Mouse (Mus musculus): ENCODE results near the gene Tas1r1. TPM values are rescaled to one million over a fixed set of nuclear protein-coding genes. Genes with fewer than 3 reads are reported as not detected.

Gene Tas1r1
- polyA plus RNA-seq, 1 experiment from 2014 or later: 0.12 TPM

DNA sequence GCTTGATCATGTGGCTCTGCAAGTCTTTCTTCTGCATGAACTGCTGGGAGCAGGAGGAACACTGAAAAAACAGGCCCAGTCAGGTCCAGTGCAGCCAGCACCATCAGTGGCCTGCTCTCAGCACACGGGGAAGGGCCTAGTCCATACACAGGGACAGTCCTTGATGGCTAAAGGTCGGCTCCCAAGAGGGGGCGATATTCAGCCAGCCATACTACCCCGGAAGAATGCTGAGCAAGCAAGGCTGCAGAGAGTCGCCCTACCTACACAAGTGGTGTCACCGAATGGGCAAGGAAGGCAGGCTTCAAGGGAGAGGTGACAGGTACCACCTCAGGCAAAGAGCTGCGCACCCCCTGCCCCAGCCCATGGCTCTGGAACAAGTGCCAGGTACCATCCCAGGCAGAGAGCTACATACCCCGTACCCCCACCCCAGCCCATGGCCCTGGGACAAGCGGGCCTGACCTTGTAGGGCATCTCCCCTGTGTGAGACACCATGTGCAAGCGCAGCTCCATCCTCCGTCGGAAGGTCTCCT, 16.7 kb downstream of the Tas1r1 start:
- H3K4me2 ChIP-seq: no peak overlapping the region
- H3K9me3 ChIP-seq (replicated peaks): no peaks in the 10 kb centered on the region
- 73% methylated on average over 12 of the region's 12 CpGs for WGBS (ENCODE audit: insufficient replicate concordance)
- H3K9ac ChIP-seq: no peak overlapping the region
- peaks cover 35% of the 10 kb centered on the region for H3K4me1 ChIP-seq
- H3K36me3 ChIP-seq: peaks cover 95% of the 10 kb centered on the region
- no peaks in the 10 kb centered on the region for H3K27me3 ChIP-seq (replicated peaks)
- no peak overlapping the region for H3K27ac ChIP-seq
- no peak for ATAC-seq
- no peak overlapping the region for H3K4me3 ChIP-seq

DNA sequence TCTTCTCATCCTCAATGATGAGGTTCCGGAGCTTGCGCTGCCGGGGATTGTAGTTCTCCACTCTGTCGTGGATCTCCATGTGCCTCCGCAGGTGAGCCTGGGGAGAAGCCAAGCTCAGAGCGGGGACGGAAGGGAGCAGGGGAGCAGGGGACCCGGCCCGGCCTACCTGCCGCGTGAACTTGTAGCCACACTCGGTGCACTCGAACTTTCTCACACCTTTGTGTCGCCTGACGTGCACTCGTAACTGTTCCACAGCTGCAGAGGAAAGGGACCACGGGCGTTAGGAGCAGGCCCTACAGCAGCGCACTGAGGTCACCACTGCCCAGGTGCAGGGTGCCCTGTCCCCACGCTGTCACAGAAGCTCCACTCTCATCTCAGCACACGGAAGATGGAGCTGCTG, 18.3 kb downstream of the Tas1r1 start:
- Histone ChIP-seq H3K4me2 (no peak overlapping the region), H3K4me1 (peaks cover 19% of the 10 kb centered on the region), H3K9me3 (replicated peaks) (no peaks in the 10 kb centered on the region), H3K4me3 (no peak overlapping the region), H3K9ac (no peak overlapping the region), H3K36me3 (peaks cover 99% of the 10 kb centered on the region), H3K27me3 (replicated peaks) (no peaks in the 10 kb centered on the region), H3K27ac (no peak overlapping the region)
- 87% methylated on average over 21 of the region's 21 CpGs for WGBS (ENCODE audit: insufficient replicate concordance)
- no peak for ATAC-seq

DNA sequence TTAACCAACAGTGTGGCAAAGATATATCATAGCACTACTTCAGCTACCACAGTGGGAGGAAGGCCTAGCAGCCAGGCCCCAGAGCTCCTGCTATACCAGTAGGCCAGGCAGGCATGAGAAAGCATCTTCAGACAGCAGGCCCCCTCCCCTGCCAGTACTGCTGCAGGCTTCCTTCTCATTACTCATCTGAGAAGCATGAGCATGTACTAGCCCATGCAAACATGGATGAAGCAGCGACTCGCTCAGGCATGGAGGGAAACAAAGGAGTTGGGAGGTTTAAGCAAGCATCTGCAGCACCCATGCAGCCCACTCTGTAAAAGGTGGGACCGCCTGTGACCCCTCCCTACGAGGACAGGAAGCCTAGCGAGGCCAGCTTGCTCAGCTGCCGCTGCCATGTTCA, 19.3 kb downstream of the Tas1r1 start:
- Histone ChIP-seq H3K27ac (no peak overlapping the region), H3K9ac (no peak overlapping the region), H3K36me3 (peaks cover 99% of the 10 kb centered on the region), H3K4me2 (no peak overlapping the region), H3K27me3 (replicated peaks) (no peaks in the 10 kb centered on the region), H3K4me1 (peaks cover 10% of the 10 kb centered on the region), H3K4me3 (no peak overlapping the region), H3K9me3 (replicated peaks) (no peaks in the 10 kb centered on the region)
- ATAC-seq: no peak
- 72% methylated on average over 6 of the region's 6 CpGs for WGBS (ENCODE audit: insufficient replicate concordance)

DNA sequence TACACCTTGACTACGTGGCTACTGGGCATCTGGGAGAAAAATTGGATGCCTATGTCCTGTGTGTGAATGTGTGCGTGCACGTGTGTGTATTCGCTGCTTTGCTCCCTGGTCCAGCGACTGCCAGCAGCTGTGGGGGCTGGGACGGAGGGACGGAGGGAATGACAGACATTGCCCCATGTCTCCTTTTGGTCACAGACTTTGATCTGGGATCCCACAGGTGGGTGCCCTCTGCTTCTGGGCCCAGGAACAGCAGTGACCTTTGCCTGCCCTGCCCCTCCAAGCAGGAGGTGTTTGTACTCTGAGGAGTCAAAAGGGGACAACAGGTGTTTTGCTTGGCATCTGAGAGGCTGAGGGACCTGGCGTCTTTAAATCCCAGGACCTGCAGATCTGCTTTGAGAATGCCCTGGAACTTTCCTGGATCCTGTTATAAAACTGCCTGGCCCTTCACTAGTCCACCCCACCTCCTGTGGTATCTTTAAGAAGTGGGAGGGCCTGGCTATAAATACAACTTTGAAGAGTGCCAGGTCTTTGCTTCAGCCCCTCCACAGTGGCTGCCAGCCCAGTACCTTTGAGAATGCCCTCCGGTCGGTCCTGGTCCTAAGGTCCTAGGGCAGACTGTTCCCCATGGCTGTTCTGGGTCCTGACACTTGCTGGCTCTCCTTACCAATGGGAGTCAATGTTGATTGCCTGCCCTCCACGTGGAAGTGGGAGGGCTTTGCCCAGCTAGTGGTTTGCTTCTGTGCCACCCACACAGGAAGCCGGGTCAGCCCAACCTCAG, 25.1 kb downstream of the Tas1r1 start:
- Histone ChIP-seq H3K27me3 (replicated peaks) (peaks cover 1% of the 10 kb centered on the region; the same call in 1 of the 2 replicates), H3K27ac (no peak overlapping the region), H3K4me1 (peaks cover 54% of the 10 kb centered on the region), H3K9me3 (replicated peaks) (no peaks in the 10 kb centered on the region), H3K36me3 (peaks cover 67% of the 10 kb centered on the region), H3K9ac (no peak overlapping the region), H3K4me2 (no peak overlapping the region), H3K4me3 (no peak overlapping the region)
- 74% methylated on average over 12 of the region's 12 CpGs for WGBS (ENCODE audit: insufficient replicate concordance)
- no peak for ATAC-seq

DNA sequence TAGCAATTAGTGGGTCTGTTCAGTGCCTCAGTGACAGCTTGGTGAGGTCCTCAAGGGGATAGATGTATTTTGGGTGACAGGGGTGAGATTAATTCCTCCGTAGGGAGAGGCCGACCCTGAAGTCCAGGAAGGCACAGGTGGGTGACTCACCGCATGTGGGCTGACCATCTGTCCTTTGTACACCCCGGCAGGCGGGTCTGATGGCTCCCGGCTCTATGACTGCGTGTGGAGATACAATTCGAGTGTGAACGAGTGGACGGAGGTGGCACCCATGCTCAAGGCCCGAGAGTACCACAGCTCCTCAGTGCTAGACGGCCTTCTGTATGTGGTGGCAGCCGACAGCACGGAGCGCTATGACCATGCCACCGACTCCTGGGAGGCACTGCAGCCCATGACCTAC, 26.3 kb downstream of the Tas1r1 start:
- 87% methylated on average over 16 of the region's 16 CpGs for WGBS (ENCODE audit: insufficient replicate concordance)
- Histone ChIP-seq H3K36me3 (peaks cover 58% of the 10 kb centered on the region), H3K4me2 (0 out of 2 replicates have a peak overlapping the region, but pooled peaks have one; percentile 100), H3K27me3 (replicated peaks) (peaks cover 12% of the 10 kb centered on the region), H3K4me3 (no peak overlapping the region), H3K4me1 (peaks cover 66% of the 10 kb centered on the region), H3K27ac (no peak overlapping the region), H3K9ac (no peak overlapping the region), H3K9me3 (replicated peaks) (no peaks in the 10 kb centered on the region)
- ATAC-seq: no peak

DNA sequence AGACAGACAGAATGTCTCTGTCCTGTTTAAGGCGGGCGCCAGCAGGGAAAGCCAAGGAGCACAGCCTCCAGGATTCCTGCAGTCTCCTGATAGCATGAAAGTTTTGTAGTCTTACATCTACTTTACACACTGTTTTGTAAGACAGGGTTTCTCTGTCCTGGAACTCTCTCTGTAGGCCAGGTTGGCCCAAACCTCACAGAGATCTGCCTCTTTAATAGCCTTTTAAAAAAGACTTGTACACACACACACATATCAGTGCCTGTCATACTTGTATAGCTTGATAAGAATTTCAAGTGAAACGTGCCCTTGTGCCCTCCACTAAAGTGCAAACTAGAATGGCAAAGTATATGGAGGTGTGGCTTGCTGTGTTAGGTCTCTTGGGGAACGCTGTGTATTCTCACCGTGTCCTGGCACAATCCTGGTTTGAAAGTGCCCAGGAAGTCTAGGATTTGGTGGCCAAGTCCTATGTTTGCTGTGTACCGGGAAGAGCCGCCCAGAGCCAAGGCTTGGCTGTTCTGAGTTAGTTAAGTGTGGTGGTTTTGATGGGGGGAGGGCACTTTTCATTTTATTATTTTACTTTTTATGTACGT, 27.1 kb downstream of the Tas1r1 start:
- H3K9me3 ChIP-seq (replicated peaks): no peaks in the 10 kb centered on the region
- peak overlapping the region; percentile 83 for H3K9ac ChIP-seq
- peak overlapping the region; percentile 91 for H3K4me3 ChIP-seq
- peaks cover 17% of the 10 kb centered on the region for H3K27me3 ChIP-seq (replicated peaks)
- 59% methylated on average over 8 of the region's 8 CpGs for WGBS (ENCODE audit: insufficient replicate concordance)
- H3K36me3 ChIP-seq: peaks cover 49% of the 10 kb centered on the region
- no peak for ATAC-seq
- peaks cover 67% of the 10 kb centered on the region for H3K4me1 ChIP-seq
- peak overlapping the region; percentile 87 for H3K27ac ChIP-seq
- H3K4me2 ChIP-seq: peak overlapping the region; percentile 100

DNA sequence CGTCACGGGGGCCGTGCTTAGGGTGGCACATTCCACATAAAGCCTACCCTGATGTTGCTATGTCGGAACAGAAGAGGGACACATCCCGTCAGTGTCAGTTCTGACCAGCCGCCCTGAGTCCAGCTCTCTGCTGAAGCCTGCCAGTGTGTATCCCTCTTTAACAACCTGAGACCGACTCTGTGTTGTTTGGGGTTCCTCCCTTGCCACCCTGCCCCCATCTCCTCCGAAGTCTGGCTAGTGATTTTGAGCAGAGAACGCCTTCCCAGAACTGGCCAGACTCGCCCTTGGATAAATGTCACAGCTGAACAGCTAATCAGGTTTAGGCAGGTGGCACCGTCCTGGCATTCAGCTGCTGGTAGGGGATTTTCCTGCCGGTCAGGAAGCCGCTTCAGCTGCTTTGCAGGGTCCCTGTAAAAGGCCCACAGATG, 27.6 kb downstream of the Tas1r1 start:
- Histone ChIP-seq H3K9ac (peak overlapping the region; percentile 83), H3K27me3 (replicated peaks) (peaks cover 17% of the 10 kb centered on the region), H3K9me3 (replicated peaks) (no peaks in the 10 kb centered on the region), H3K36me3 (peaks cover 44% of the 10 kb centered on the region), H3K4me3 (peak overlapping the region; percentile 91), H3K4me1 (peaks cover 68% of the 10 kb centered on the region), H3K27ac (peak overlapping the region; percentile 87), H3K4me2 (peak overlapping the region; percentile 100)
- 9% methylated on average over 13 of the region's 13 CpGs for WGBS (ENCODE audit: insufficient replicate concordance)
- ATAC-seq: peak; percentile 22

DNA sequence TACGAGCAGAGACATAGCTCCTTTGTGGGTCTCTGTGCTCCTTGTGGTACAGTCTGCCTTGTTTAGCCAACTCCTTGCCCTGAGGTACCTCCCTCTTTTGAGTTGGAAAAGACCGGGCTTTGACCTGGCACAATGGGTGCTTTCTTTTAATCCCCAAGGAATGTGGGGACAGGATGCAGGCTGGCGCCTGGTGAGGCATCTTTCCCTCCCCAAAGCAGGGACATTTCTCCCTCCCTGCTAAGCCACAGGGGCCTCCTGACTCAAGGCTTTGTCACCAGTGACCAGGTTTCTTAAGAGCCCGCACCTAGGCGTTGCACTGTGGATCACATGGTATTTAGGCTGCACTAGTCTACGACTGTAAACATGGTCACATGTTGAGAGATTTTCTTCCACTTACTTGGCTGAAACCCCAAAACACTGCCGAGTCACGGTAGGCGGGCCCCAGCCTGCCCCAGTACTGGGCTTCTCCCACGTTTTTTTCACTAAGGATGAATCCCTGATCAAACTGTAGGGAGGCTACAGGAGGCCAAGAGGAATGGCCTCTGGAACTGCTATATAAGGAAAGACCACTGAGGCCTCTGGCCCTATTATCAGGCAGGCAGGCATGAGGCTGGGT, 28.2 kb downstream of the Tas1r1 start:
- peak overlapping the region; percentile 100 for H3K4me2 ChIP-seq
- H3K27me3 ChIP-seq (replicated peaks): peaks cover 17% of the 10 kb centered on the region
- ATAC-seq: peak; percentile 70
- H3K27ac ChIP-seq: peak overlapping the region; percentile 87
- H3K9me3 ChIP-seq (replicated peaks): no peaks in the 10 kb centered on the region
- under 1% methylated on average over 10 of the region's 10 CpGs for WGBS (ENCODE audit: insufficient replicate concordance)
- peaks cover 38% of the 10 kb centered on the region for H3K36me3 ChIP-seq
- peaks cover 73% of the 10 kb centered on the region for H3K4me1 ChIP-seq
- H3K4me3 ChIP-seq: peak overlapping the region; percentile 91
- H3K9ac ChIP-seq: peak overlapping the region; percentile 83

DNA sequence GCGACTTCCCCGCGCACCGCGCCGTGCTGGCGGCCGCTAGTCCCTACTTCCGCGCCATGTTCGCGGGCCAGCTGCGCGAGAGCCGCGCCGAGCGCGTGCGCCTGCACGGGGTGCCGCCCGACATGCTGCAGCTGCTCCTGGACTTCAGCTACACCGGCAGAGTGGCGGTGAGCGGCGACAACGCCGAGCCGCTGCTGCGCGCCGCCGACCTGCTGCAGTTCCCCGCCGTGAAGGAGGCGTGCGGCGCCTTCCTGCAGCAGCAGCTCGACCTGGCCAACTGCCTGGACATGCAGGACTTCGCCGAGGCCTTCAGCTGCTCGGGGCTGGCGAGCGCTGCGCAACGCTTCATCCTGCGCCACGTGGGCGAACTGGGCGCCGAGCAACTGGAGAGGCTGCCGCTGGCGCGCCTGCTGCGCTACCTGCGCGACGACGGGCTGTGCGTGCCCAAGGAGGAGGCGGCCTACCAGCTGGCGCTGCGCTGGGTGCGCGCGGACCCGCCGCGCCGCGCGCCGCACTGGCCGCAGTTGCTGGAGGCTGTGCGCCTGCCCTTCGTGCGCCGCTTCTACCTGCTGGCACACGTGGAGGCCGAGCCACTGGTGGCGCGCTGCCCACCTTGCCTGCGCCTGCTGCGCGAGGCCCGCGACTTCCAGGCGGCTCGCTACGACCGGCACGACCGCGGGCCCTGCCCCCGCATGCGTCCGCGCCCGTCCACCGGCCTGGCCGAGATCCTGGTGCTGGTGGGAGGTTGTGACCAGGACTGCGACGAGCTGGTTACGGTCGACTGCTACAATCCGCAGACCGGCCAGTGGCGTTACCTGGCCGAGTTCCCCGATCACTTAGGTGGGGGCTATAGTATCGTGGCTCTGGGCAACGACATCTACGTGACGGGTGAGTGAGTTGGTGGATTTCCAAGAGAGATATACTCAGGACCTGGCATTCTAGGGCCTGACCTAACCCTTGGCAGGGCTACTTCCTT, 29.0 kb downstream of the Tas1r1 start:
- Histone ChIP-seq H3K27me3 (replicated peaks) (peaks cover 17% of the 10 kb centered on the region), H3K4me2 (peak overlapping the region; percentile 100), H3K4me3 (peak overlapping the region; percentile 91), H3K4me1 (peaks cover 73% of the 10 kb centered on the region), H3K27ac (peak overlapping the region; percentile 87), H3K9ac (peak overlapping the region; percentile 83), H3K36me3 (peaks cover 30% of the 10 kb centered on the region), H3K9me3 (replicated peaks) (no peaks in the 10 kb centered on the region)
- peak; percentile 58 for ATAC-seq
- WGBS (ENCODE audit: insufficient replicate concordance): 1% methylated on average over 112 of the region's 115 CpGs

DNA sequence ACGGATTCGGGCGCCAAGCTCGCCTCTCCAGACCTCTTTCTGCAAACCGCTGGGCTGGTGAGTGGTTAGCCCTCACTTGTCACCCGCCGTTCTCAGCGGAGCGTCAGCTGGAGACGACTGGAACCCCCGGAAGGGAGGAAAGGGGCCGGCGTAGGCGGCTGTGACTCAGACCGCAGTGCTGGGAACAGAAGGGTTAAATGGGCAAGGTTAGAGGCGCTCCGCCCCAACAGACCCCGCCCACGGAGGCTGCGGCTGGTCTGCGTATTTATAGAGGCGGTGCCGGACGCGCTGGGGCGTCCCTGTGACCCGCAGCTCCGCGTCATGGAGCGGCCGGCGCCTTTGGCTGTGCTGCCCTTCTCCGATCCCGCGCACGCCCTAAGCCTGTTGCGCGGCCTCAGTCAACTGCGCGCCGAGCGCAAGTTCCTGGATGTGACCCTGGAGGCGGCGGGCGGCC, 29.7 kb downstream of the Tas1r1 start, which contains the start of gene Klhl21:
Klhl21 (plus strand) TSS at position 182 of the 454 bp plus-strand sequence.
- peak within 1 kb of the TSS; percentile 100 for H3K4me2 ChIP-seq
- H3K4me3 ChIP-seq: peak within 1 kb of the TSS; percentile 91
- H3K9ac ChIP-seq: peak within 1 kb of the TSS; percentile 83
- peaks cover 23% of the 10 kb centered on the region for H3K36me3 ChIP-seq
- no peaks in the 10 kb centered on the region for H3K9me3 ChIP-seq (replicated peaks)
- peak; percentile 85 for ATAC-seq
- peaks cover 17% of the 10 kb centered on the region for H3K27me3 ChIP-seq (replicated peaks)
- 6% methylated on average over 44 of the region's 45 CpGs for WGBS (ENCODE audit: insufficient replicate concordance)
- H3K4me1 ChIP-seq: peaks cover 70% of the 10 kb centered on the region
- peak within 1 kb of the TSS; percentile 87 for H3K27ac ChIP-seq

DNA sequence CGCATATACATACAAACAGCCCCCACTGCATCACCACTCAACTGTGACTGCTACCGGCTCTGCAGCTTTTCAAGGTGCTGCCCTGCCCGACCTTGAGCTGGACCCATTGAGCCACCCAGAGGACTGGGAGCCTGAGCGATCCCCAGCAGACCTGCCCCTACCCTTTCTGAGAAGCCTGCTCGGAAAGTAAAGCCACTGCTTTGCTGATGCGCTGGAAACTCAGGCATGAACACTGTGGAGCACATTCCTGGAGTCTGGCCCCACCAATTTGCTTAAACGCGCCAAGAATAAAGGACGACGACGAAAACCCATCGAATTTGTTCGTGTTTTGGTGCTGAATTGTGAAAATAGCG, 30.2 kb downstream of the Tas1r1 start:
- H3K27ac ChIP-seq: peak overlapping the region; percentile 87; the same call in 1 of the 2 replicates
- no peak for ATAC-seq
- peak overlapping the region; percentile 91 for H3K4me3 ChIP-seq
- no peaks in the 10 kb centered on the region for H3K9me3 ChIP-seq (replicated peaks)
- 1% methylated on average over 14 of the region's 14 CpGs for WGBS (ENCODE audit: insufficient replicate concordance)
- peak overlapping the region; percentile 83 for H3K9ac ChIP-seq
- H3K36me3 ChIP-seq: peaks cover 18% of the 10 kb centered on the region
- H3K27me3 ChIP-seq (replicated peaks): peaks cover 17% of the 10 kb centered on the region
- peaks cover 64% of the 10 kb centered on the region for H3K4me1 ChIP-seq
- H3K4me2 ChIP-seq: peak overlapping the region; percentile 100
